Mouse (Mus musculus): ENCODE data around the gene Flvcr2. TPM values are rescaled to one million over a fixed set of nuclear protein-coding genes. Genes with fewer than 3 reads are reported as not detected.
A peak's percentile ranks its signal among the peaks of the same experiment; 100 is the strongest.

Flvcr2 gene
- total RNA-seq (2015) (not detected in 2 replicates), total RNA-seq (2017) (not detected in 2 replicates)

GRCm38 (mm10) chr12:85745827-85746695, at the start of gene Flvcr2:
Flvcr2 (plus strand) TSS chr12:85746539.
- ATAC-seq (ENCODE audit: poor library complexity, severe bottlenecking), result peak; percentile 80

DNA sequence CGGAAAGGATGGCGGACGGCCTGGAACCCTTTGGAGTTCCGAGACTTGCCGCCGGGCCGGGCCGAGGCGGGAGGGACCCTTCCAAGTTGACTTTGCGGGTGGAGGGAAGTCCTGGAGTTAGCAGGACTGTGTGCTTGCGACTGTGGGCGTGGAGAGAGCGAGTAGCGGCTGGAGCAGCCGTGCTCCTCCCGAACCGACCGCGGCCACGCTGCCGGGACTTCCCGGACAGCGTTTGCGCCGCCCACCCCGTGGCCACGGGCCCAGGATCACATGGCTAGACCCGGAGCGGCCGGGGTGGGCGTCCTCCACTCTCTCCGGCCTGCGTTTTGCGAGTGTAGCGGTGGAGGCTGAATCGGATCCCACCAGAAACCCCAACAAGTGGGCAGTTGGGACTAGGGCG, 48.2 kb upstream of the Flvcr2 start:
- ATAC-seq (ENCODE audit: poor library complexity, severe bottlenecking), result peak; percentile 100

DNA sequence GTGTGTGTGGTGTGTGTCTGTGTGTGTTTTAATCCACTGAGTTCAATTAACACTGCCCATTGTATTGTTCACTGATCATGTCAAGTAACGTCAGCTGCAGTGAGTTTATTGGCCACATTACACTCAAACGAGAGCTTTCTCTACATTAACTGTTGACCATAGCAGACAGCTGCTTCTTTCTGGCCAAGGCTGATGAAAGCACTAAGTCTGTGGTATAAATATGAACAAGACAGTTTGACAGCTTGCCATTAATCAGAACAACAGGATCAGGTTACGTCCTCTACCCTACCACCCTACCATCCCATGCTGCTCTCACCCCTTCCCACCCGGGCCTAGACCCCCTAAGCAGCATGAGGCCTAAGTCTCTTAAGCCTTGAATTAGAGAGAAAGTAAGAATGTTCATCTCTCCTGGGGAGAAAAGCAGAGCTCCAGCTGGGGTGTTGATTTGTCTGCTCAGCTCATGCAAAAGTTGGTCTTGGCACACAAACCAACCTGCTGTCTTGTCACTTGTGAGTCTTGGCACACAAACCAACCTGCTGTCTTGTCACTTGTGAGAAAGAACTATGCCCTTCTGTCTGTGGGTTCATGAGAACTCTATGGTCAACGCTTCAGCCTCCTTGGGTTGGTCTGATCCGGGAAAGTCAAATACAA, 46.0 kb upstream of the Flvcr2 start:
- ATAC-seq (ENCODE audit: poor library complexity, severe bottlenecking), result no peak

- no peak for ATAC-seq (ENCODE audit: poor library complexity, severe bottlenecking)
Measured at GRCm38 (mm10) chr12:85700842-85701223, 45.5 kb upstream of the Flvcr2 start.

DNA sequence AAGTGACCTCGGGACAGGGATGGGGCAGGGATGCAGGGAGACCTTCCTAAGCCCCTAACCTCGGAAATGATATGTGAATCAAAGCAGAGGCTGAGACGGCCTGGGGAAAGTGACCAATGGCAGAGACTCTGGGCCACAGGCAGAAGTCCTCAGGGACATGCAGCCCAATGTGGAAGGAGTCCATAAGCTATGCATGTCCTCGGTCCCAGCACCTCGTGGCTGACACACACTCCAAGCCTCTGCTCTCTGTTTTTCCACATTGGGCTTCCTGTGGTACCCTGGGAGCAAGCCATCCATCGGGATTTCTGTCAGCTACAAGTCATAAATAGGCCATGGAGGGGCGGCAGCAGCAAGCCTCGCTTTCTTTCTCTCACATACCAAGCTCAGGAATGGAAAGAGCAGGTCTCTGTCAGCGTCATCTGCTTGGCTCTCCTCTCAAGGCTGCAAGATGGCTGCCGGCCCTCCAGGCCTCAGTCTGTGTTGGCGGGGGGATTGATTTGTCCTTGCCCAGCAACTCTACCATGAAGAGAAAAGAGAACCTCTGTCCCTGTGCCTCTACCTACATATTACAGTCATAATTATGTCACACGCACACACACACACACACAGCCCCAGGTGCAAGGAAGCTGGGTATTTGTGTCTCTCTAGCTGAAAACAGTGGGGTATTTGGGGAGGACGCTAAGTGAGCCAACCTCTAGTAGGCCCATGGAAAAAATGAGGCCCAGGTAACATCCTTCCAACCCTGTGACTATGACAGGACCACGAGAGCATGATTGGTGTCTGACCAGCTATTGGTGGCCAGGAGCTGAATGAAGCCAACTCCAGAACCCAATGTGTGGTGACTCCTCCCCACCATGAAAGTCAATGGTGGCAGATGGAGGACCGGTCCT, 43.9 kb upstream of the Flvcr2 start:
- no peak for ATAC-seq (ENCODE audit: poor library complexity, severe bottlenecking)

- ATAC-seq (ENCODE audit: poor library complexity, severe bottlenecking), result no peak
Measured at GRCm38 (mm10) chr12:85703507-85703906, 42.8 kb upstream of the Flvcr2 start.

DNA sequence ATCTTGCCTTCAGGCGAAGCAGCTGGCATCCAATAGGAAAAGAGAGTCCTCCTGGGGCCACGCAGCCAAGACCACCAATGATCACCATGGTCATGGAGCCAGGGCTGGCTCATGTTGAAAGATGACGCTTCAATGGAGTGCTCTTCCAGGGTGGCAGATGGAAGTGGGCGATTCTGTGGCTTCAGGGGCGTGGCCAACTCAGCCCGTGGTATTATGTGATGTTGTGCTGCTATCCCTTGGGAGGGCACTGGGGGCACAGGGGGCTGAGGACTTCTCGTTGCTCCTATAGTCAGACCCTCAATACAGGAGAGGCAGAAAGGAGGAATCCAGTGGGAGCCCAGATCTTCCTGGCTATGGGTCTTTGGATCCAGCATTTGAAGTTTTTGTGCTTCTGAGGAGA, 41.8 kb upstream of the Flvcr2 start:
- peak; percentile 40 for ATAC-seq (ENCODE audit: poor library complexity, severe bottlenecking)

DNA sequence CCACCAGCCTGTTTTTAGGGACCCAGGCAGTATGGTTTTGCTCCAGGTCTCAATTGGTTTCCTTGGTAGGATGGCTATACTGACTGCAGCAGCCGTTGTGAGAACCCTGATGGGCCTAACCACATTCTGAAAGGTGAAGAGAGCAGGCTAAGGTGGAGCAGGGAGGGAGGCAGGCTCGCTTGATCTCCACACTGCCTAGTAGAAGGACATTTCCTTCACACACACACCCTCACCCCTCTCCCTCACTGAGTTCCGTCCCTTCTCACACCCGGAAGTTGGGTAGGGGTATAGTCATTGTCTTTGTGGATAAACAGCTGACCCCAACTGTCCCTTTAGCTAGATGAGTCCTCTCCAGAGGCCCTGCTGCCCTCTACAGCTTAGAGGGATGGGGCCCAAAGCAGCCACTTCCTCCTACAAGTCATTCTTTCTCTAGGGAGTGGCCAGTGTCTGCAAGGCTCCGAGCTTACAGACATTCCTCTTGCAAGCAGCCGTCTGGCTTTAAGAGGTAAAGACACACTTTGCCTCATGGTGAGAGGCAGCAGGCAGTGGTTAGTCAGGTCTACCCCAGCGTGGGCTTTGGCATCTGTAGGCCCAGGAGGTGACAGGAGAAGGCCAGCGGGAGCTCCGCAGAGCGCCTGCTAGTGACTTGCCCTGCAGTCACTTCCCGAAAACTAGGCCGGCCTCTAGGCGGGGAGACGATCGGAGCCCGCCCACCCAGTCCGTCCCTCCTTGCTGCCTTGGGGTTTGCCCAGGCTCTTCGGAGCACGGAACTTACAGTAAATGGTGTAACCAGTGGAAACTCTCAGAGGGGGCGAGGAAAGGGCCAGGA, 41.1 kb upstream of the Flvcr2 start:
- ATAC-seq (ENCODE audit: poor library complexity, severe bottlenecking), result peak; percentile 93

- ATAC-seq (ENCODE audit: poor library complexity, severe bottlenecking), result no peak
Measured at GRCm38 (mm10) chr12:85705831-85706530, 40.4 kb upstream of the Flvcr2 start.

GRCm38 (mm10) chr12:85706906-85707305, 39.4 kb upstream of the Flvcr2 start:
- no peak for ATAC-seq (ENCODE audit: poor library complexity, severe bottlenecking)

GRCm38 (mm10) chr12:85707391-85707790, 38.9 kb upstream of the Flvcr2 start:
- no peak for ATAC-seq (ENCODE audit: poor library complexity, severe bottlenecking)

DNA sequence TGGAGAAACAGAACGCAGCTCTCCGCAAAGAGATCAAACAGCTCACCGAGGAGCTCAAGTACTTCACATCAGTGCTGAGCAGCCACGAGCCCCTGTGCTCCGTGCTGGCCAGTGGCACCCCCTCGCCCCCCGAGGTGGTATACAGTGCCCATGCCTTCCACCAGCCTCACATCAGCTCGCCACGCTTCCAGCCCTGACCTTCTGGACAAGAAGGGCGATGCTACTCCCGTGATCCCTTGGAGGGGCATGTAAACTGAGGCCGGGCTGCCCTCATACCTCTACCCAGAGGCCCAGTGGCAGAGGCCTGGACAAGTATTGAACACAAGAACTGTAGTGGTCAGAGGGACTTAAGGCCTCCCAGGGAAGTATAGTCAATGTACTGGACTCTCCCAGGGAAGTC, 37.8 kb upstream of the Flvcr2 start:
- ATAC-seq (ENCODE audit: poor library complexity, severe bottlenecking), result no peak

DNA sequence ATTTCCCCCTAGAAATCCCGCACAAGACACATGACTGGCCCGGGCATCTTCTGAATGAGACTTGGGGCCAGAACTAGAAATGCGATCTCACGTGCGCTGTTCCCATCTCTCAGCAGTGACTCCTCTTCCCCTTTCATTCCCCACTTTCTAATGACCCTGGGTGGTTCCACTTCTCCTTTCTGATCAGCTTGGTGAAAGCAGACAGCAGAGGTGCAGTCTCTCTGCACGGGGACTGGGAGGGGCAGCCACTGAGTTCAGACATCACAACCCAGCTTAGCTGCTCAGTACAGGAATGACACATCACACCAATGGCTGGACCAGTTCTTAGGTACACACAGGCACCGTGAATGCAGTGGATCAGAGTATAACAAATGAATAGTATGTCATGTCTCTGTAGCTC, 35.6 kb upstream of the Flvcr2 start:
- ATAC-seq (ENCODE audit: poor library complexity, severe bottlenecking), result peak; percentile 94

- no peak for ATAC-seq (ENCODE audit: poor library complexity, severe bottlenecking)
Measured at GRCm38 (mm10) chr12:85712587-85712986, 33.8 kb upstream of the Flvcr2 start.

DNA sequence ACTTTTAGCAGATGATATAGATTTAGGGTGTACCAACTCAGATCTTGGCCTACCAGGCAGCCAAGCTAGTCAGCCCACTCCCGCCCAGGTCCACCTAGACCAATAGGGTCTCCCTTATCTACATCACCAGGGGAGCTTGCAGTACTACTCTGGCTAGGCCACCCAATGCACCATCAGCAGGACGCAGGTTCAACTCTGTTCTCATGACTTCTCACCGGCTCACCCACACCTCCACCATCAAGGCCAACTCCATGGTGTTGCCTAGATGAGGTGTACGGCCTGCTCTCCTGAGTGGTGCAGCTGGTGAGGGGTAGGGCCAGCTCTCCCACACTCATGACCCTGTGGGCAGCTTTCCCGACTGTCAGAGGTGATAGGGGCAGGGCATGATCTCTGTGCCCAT, 32.2 kb upstream of the Flvcr2 start:
- ATAC-seq (ENCODE audit: poor library complexity, severe bottlenecking), result no peak

DNA sequence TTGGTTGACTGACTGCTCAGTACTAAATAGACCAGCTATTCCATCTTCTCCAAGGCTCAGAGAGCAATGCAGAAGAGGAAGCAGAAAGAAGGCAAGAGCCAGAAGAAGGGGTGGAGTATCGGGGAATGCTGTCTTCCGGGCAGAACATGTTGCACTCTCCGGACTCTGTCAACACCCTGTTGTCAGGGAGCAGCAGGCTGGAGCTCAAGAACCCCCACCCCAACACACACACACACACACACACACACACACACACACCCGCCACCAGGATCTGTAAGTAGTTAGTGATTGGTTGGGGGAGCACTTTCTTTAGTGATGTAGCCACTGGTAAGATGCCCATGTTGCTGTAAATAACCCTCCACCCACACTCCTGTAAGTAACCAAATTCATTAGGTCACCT, 21.0 kb upstream of the Flvcr2 start:
- no peak for ATAC-seq (ENCODE audit: poor library complexity, severe bottlenecking)

- no peak for ATAC-seq (ENCODE audit: poor library complexity, severe bottlenecking)
Measured at GRCm38 (mm10) chr12:85726729-85727397, 19.5 kb upstream of the Flvcr2 start.

DNA sequence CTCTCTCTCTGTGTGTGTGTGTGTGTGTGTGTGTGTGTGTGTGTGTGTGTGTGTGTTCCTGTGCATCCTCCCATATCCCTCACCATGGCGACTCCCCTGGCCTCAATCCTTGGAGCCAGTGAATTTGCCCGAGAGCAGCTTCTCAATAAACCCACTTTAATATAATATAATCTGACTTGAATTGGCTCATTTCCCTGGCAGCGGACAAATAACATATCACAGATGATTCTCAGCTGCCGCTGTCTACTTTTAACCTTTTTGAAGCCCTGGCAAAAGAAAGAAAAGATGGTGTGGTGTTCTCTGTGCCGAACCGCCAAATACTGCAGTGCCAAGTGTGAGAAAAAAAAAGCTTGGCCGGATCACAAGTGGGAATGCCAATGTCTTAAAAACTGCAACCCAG, 18.2 kb upstream of the Flvcr2 start:
- ATAC-seq (ENCODE audit: poor library complexity, severe bottlenecking), result no peak
